Mouse (Mus musculus): ENCODE results near the gene Rhobtb1.

GRCm38 (mm10) chr10:69104143-69104882, 46.9 kb upstream of the Rhobtb1 start:
- no peak for TF ChIP-seq CTCF (IDR thresholded peaks at IDR 0.05; ENCODE audit: borderline replicate concordance, insufficient read depth, low read length)
- TF ChIP-seq POLR2A (IDR thresholded peaks at IDR 0.05; ENCODE audit: low read depth, low read length), result no peak
